Mouse (Mus musculus): ENCODE data around the gene Antxr2.

Antxr2 gene

GRCm38 (mm10) chr5:97906537-97907266 is 124.1 kb downstream of the Antxr2 start:
- DNase-seq: no peak

GRCm38 (mm10) chr5:97905856-97906255 is 125.0 kb downstream of the Antxr2 start:
- DNase-seq: no peak

GRCm38 (mm10) chr5:97901096-97901495 is 129.7 kb downstream of the Antxr2 start:
- DNase-seq: no peak

- DNase-seq: no peak
Measured at GRCm38 (mm10) chr5:97899321-97899720, 131.5 kb downstream of the Antxr2 start.

- DNase-seq: no peak
Measured at GRCm38 (mm10) chr5:97885427-97885826, 145.4 kb downstream of the Antxr2 start.

GRCm38 (mm10) chr5:97884110-97884509 is 146.7 kb downstream of the Antxr2 start:
- DNase-seq: no peak

GRCm38 (mm10) chr5:97881421-97881820 is 149.4 kb downstream of the Antxr2 start:
- no peak for DNase-seq

- DNase-seq: no peak
Measured at GRCm38 (mm10) chr5:97880115-97880514, 150.7 kb downstream of the Antxr2 start.

GRCm38 (mm10) chr5:97878871-97879270 is 152.0 kb downstream of the Antxr2 start:
- no peak for DNase-seq

- no peak for DNase-seq
Measured at GRCm38 (mm10) chr5:97878215-97878794, 152.5 kb downstream of the Antxr2 start.

- DNase-seq: no peak
Measured at GRCm38 (mm10) chr5:97876895-97877294, 153.9 kb downstream of the Antxr2 start.

GRCm38 (mm10) chr5:97867921-97868320 is 162.9 kb downstream of the Antxr2 start:
- no peak for DNase-seq

GRCm38 (mm10) chr5:97866975-97867374 is 163.9 kb downstream of the Antxr2 start:
- DNase-seq: no peak

- DNase-seq: no peak
Measured at GRCm38 (mm10) chr5:97857101-97857500, 173.7 kb downstream of the Antxr2 start.

- DNase-seq: no peak
Measured at GRCm38 (mm10) chr5:97851981-97852748, 178.7 kb downstream of the Antxr2 start.

- no peak for DNase-seq
Measured at GRCm38 (mm10) chr5:97847204-97847895, 183.5 kb downstream of the Antxr2 start.

GRCm38 (mm10) chr5:97846503-97846902 is 184.3 kb downstream of the Antxr2 start:
- no peak for DNase-seq

- no peak for DNase-seq
Measured at GRCm38 (mm10) chr5:97842016-97842415, 188.8 kb downstream of the Antxr2 start.

GRCm38 (mm10) chr5:97839924-97840279 is 190.9 kb downstream of the Antxr2 start:
- no peak for DNase-seq

- no peak for DNase-seq
Measured at GRCm38 (mm10) chr5:97839271-97839923, 191.4 kb downstream of the Antxr2 start.

GRCm38 (mm10) chr5:97837333-97837732 is 193.5 kb downstream of the Antxr2 start:
- no peak for DNase-seq

GRCm38 (mm10) chr5:97835418-97835817 is 195.4 kb downstream of the Antxr2 start:
- DNase-seq: no peak

- DNase-seq: peak; percentile 6
Measured at GRCm38 (mm10) chr5:97834770-97835169, 196.1 kb downstream of the Antxr2 start.
